Mouse (Mus musculus) kidney, adult 2 months (tissue): ENCODE measurements around the gene Tlr4. TPM values are rescaled to one million over a fixed set of nuclear protein-coding genes. Genes with fewer than 3 reads are reported as not detected.

Experiments used
- DNase-seq: peaks from one replicate; pipeline ENCODE4 v3.0.0; 2021
- H3K27ac ChIP-seq: fragments of 200-500 bp; 2 replicates; pipeline ENCODE4 v1.5.1; 2012; ENCODE audit warnings: low read depth, low read length, control low read depth, inconsistent platforms; ENCODE audit not compliant: insufficient read depth
- H3K27me3 ChIP-seq: fragments of 200-500 bp; replicated peaks from 2 replicates; pipeline ENCODE4 v1.6.1; 2012; ENCODE audit warnings: mild to moderate bottlenecking, moderate library complexity, low read length, inconsistent platforms; ENCODE audit not compliant: control insufficient read depth, insufficient read depth
- H3K36me3 ChIP-seq: fragments of 200-500 bp; 2 replicates; pipeline ENCODE4 v1.6.1; 2012; ENCODE audit warnings: mild to moderate bottlenecking, moderate library complexity, low read length, inconsistent platforms; ENCODE audit not compliant: control insufficient read depth, insufficient read depth
- H3K4me1 ChIP-seq: fragments of 200-500 bp; 2 replicates; pipeline ENCODE4 v1.6.1; 2011; ENCODE audit warnings: low read length; ENCODE audit not compliant: control insufficient read depth, insufficient read depth
- H3K4me3 ChIP-seq: fragments of 200-500 bp; 2 replicates; pipeline ENCODE4 v1.5.1; 2011; ENCODE audit warnings: mild to moderate bottlenecking, low read depth, low read length, control low read depth; ENCODE audit not compliant: insufficient read depth
- CTCF ChIP-seq: fragments of 200-500 bp; conservative IDR thresholded peaks from 2 replicates; pipeline ENCODE4 v1.5.1; 2011; ENCODE audit warnings: low read depth, mild to moderate bottlenecking, control low read depth, low read length, moderate library complexity, mixed read lengths; ENCODE audit not compliant: insufficient read depth, insufficient read length
- POLR2A ChIP-seq: fragments of 200-500 bp; IDR thresholded peaks from one replicate; pipeline ENCODE4 v1.6.1; 2011; ENCODE audit warnings: low read depth, low read length, control low read depth
- WGBS: fragments of 180-500 bp; shearing (Covaris S2); methylation state at CpG from one replicate; pipeline ENCODE4 v1.1.7; 2018; 5-methylcytosine and 5-hydroxymethylcytosine counted together
- polyA plus RNA-seq: library from polyadenylated mRNA; depleted of rRNA; stranded (reverse); fragments of >200 nt; gene quantifications from 2 replicates; pipeline ENCODE4 v1.2.3, GENCODE M21; 2012

Tlr4 gene
- polyA plus RNA-seq, 1 experiment = 1.0 TPM

- WGBS = 20% methylated on average over 4 of the region's 4 CpGs
- Histone ChIP-seq H3K4me1 (no peaks in the 10 kb centered on the region), H3K4me3 (no peak overlapping the region), H3K27me3 (no peaks in the 10 kb centered on the region), H3K36me3 (no peaks in the 10 kb centered on the region), H3K27ac (no peak overlapping the region)
- no peak for DNase-seq
- TF ChIP-seq CTCF = no peak
- no peak for TF ChIP-seq POLR2A
Observed at GRCm38 (mm10) chr4:66938489-66939061, 111.2 kb downstream of the Tlr4 start.

DNA sequence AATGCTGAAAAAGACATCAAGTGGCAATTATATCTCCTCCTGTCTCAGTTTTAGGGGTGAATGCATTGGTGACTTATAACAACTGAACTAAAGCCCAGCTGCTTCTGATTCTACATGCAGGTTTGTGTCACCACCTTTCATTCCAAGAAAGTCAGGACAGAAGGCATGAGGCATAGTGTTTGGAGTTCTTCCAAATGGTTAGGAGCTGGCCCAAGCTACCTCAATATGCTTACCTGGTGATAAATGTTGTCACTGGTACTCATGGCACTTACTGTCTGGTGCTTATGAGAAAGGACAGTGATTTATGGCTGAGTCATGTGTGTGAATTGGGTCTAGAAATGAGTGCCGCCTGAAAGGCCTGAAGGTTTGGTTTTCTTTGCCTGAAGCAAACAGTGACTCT lies 114.5 kb downstream of the Tlr4 start:
- H3K27me3 ChIP-seq = no peaks in the 10 kb centered on the region
- TF ChIP-seq POLR2A (no peak), CTCF (no peak)
- H3K36me3 ChIP-seq = no peaks in the 10 kb centered on the region
- H3K4me1 ChIP-seq = no peaks in the 10 kb centered on the region
- H3K27ac ChIP-seq = no peak overlapping the region
- no peak overlapping the region for H3K4me3 ChIP-seq
- WGBS = 57% methylated on average over 1 of the region's 1 CpGs
- DNase-seq = no peak

- H3K36me3 ChIP-seq = no peaks in the 10 kb centered on the region
Observed at GRCm38 (mm10) chr4:66943699-66944098, 116.3 kb downstream of the Tlr4 start.

GRCm38 (mm10) chr4:66947657-66948056 lies 120.3 kb downstream of the Tlr4 start:
- H3K4me1 ChIP-seq = no peaks in the 10 kb centered on the region
- no peaks in the 10 kb centered on the region for H3K27me3 ChIP-seq
- H3K27ac ChIP-seq = no peak overlapping the region
- no peak overlapping the region for H3K4me3 ChIP-seq
- no peaks in the 10 kb centered on the region for H3K36me3 ChIP-seq
- TF ChIP-seq POLR2A (no peak), CTCF (no peak)
- 58% methylated on average over 1 of the region's 1 CpGs for WGBS
- no peak for DNase-seq

More at GRCm38 (mm10) chr4:66943699-66944098, 116.3 kb downstream of the Tlr4 start:
- Histone ChIP-seq H3K4me3 (no peak overlapping the region), H3K27me3 (no peaks in the 10 kb centered on the region), H3K4me1 (no peaks in the 10 kb centered on the region), H3K27ac (no peak overlapping the region)
- TF ChIP-seq CTCF (no peak), POLR2A (no peak)
- no peak for DNase-seq

DNA sequence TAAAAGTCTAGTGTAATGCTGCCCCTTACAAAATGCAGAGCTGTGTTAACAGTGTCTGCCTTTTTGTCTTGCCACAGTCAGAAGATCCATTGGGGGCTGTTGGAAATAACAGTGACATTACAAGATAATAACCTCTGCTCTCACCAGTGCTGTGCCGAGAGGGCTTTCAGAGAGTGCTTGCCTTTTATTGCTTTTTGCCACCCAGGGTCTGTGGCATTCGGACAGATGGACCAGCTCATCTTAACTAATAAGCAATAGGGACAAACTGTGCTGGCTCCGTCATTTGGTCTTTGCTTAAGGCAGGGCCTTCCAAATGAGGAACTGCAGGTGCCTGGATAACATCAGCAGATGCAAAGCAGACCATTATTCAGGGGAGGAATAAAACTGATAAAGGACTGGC lies 147.5 kb downstream of the Tlr4 start:
- no peaks in the 10 kb centered on the region for H3K36me3 ChIP-seq
- TF ChIP-seq CTCF (no peak), POLR2A (no peak)
- H3K27me3 ChIP-seq = no peaks in the 10 kb centered on the region
- H3K4me1 ChIP-seq = no peaks in the 10 kb centered on the region
- 60% methylated on average over 3 of the region's 3 CpGs for WGBS
- H3K4me3 ChIP-seq = no peak overlapping the region
- no peak for DNase-seq
- no peak overlapping the region for H3K27ac ChIP-seq
